Mouse (Mus musculus) C2C12 (cell line): ENCODE results near the gene Gk5. TPM values are rescaled to one million over a fixed set of nuclear protein-coding genes. Genes with fewer than 3 reads are reported as not detected.
"Not testable (repeated sequence)": the region's sequence is repeated elsewhere in the genome, so short reads cannot be mapped to it uniquely, and the experiment has no call there.

Source experiments
- H3K27me3 ChIP-seq: one replicate; pipeline ENCODE4 v1.6.1; 2011; ENCODE audit not compliant: control insufficient read depth, insufficient read depth, insufficient read length
- H3K36me3 ChIP-seq: one replicate; pipeline ENCODE4 v1.6.1; 2011; ENCODE audit not compliant: control insufficient read depth, insufficient read depth
- H3K4me3 ChIP-seq: one replicate; pipeline ENCODE4 v1.5.1; 2011; ENCODE audit warnings: mild to moderate bottlenecking, control low read depth; ENCODE audit not compliant: poor library complexity, insufficient read depth, severe bottlenecking
- H3K79me2 ChIP-seq: one replicate; pipeline ENCODE4 v1.6.1; 2011; ENCODE audit not compliant: control insufficient read depth, insufficient read depth
- H3K79me3 ChIP-seq: one replicate; pipeline ENCODE4 v1.6.1; 2011; ENCODE audit warnings: low read depth, control low read depth
- H3ac ChIP-seq: one replicate; pipeline ENCODE3; 2011; ENCODE audit warnings: low read depth; ENCODE audit not compliant: control insufficient read depth, insufficient read length
- CEBPB ChIP-seq: IDR thresholded peaks from one replicate; pipeline ENCODE4 v1.6.1; 2011; ENCODE audit warnings: low read depth, mild to moderate bottlenecking, control low read depth, moderate library complexity
- CTCF ChIP-seq: IDR thresholded peaks from one replicate; pipeline ENCODE4 v1.5.1; 2011; ENCODE audit not compliant: control insufficient read depth, insufficient read depth, insufficient read length
- FOSL1 ChIP-seq: IDR thresholded peaks from one replicate; pipeline ENCODE4 v1.8.0; 2011; ENCODE audit warnings: mild to moderate bottlenecking, low read length; ENCODE audit not compliant: poor library complexity, insufficient read depth, severe bottlenecking
- MAX ChIP-seq: IDR thresholded peaks from one replicate; pipeline ENCODE4 v1.6.1; 2011; ENCODE audit warnings: mild to moderate bottlenecking, control low read depth
- MYOD1 ChIP-seq: IDR thresholded peaks from one replicate; pipeline ENCODE4 v1.6.1; 2011; ENCODE audit warnings: low read depth; ENCODE audit not compliant: control insufficient read depth, insufficient read length
- MYOG ChIP-seq: IDR thresholded peaks from one replicate; pipeline ENCODE4 v1.6.1; 2011; ENCODE audit not compliant: control insufficient read depth, insufficient read length; ENCODE audit errors: extremely low read depth
- USF1 ChIP-seq: IDR thresholded peaks from one replicate; pipeline ENCODE4 v1.6.1; 2011; ENCODE audit warnings: low read depth, mild to moderate bottlenecking, control low read depth, moderate library complexity
- polyA plus RNA-seq: library from polyadenylated mRNA; unstranded; fragments of >200 nt; fragmentation: generic; extraction: Trizol; gene quantifications from one replicate; pipeline ENCODE4 v1.2.1, GENCODE M21; 2012; ENCODE audit warnings: missing spikeins

Gk5 gene
- polyA plus RNA-seq, 1 experiment = 0.82 TPM

- Histone ChIP-seq H3K4me3 (no peak overlapping the region), H3K79me2 (no peaks in the 10 kb centered on the region), H3ac (no peak overlapping the region), H3K27me3 (no peaks in the 10 kb centered on the region), H3K79me3 (no peaks in the 10 kb centered on the region), H3K36me3 (no peaks in the 10 kb centered on the region)
- TF ChIP-seq FOSL1 (no peak), CTCF (no peak), MYOD1 (no peak), USF1 (no peak), CEBPB (no peak), MAX (no peak), MYOG (no peak)
These were observed 33.6 kb downstream of the Gk5 start for GRCm38 (mm10) chr9:96152801-96153200.

- no peak overlapping the region for H3K4me3 ChIP-seq
- no peak overlapping the region for H3ac ChIP-seq
- H3K79me2 ChIP-seq = no peaks in the 10 kb centered on the region
- no peaks in the 10 kb centered on the region for H3K36me3 ChIP-seq
- H3K27me3 ChIP-seq = no peaks in the 10 kb centered on the region
- no peaks in the 10 kb centered on the region for H3K79me3 ChIP-seq
- no peak for TF ChIP-seq CEBPB
- no peak for TF ChIP-seq CTCF
- no peak for TF ChIP-seq MYOG
- no peak for TF ChIP-seq MAX
- no peak for TF ChIP-seq MYOD1
- TF ChIP-seq USF1 = no peak
These were observed 39.3 kb downstream of the Gk5 start for GRCm38 (mm10) chr9:96158431-96158830.

GRCm38 (mm10) chr9:96159047-96159446 is 39.9 kb downstream of the Gk5 start:
- TF ChIP-seq MYOD1 (no peak), CTCF (no peak), FOSL1 (no peak), MYOG (no peak), MAX (no peak), CEBPB (no peak), USF1 (no peak)

GRCm38 (mm10) chr9:96160767-96161166 is 41.6 kb downstream of the Gk5 start:
- no peaks in the 10 kb centered on the region for H3K79me3 ChIP-seq
- H3ac ChIP-seq = no peak overlapping the region
- H3K79me2 ChIP-seq = no peaks in the 10 kb centered on the region
- H3K36me3 ChIP-seq = no peaks in the 10 kb centered on the region
- H3K27me3 ChIP-seq = no peaks in the 10 kb centered on the region
- TF ChIP-seq CEBPB (no peak), MYOD1 (no peak), USF1 (no peak), MAX (no peak), FOSL1 (no peak), CTCF (no peak), MYOG (no peak)
- H3K4me3 ChIP-seq = no peak overlapping the region

More at GRCm38 (mm10) chr9:96159047-96159446, 39.9 kb downstream of the Gk5 start:
- Histone ChIP-seq H3K79me3 (no peaks in the 10 kb centered on the region), H3K79me2 (no peaks in the 10 kb centered on the region), H3K36me3 (no peaks in the 10 kb centered on the region), H3K4me3 (no peak overlapping the region), H3ac (no peak overlapping the region), H3K27me3 (no peaks in the 10 kb centered on the region)

- TF ChIP-seq USF1 = no peak
- TF ChIP-seq CEBPB = no peak
- no peak for TF ChIP-seq CTCF
- no peak for TF ChIP-seq MAX
- TF ChIP-seq FOSL1 = no peak
- no peak for TF ChIP-seq MYOD1
- TF ChIP-seq MYOG = no peak
- Histone ChIP-seq H3K4me3 (no peak overlapping the region), H3K36me3 (no peaks in the 10 kb centered on the region), H3ac (no peak overlapping the region), H3K79me2 (no peaks in the 10 kb centered on the region), H3K27me3 (no peaks in the 10 kb centered on the region), H3K79me3 (no peaks in the 10 kb centered on the region)
These were observed 43.3 kb downstream of the Gk5 start for GRCm38 (mm10) chr9:96162421-96162820.

GRCm38 (mm10) chr9:96163443-96163842 is 44.3 kb downstream of the Gk5 start:
- Histone ChIP-seq H3K36me3 (no peaks in the 10 kb centered on the region), H3K79me3 (no peaks in the 10 kb centered on the region), H3K4me3 (no peak overlapping the region), H3K27me3 (no peaks in the 10 kb centered on the region), H3ac (no peak overlapping the region), H3K79me2 (no peaks in the 10 kb centered on the region)
- no peak for TF ChIP-seq USF1
- TF ChIP-seq CTCF = no peak
- TF ChIP-seq CEBPB = no peak
- no peak for TF ChIP-seq MYOG
- no peak for TF ChIP-seq MAX
- TF ChIP-seq FOSL1 = no peak

GRCm38 (mm10) chr9:96163983-96164382 is 44.8 kb downstream of the Gk5 start:
- H3K36me3 ChIP-seq, H3K79me3 ChIP-seq, H3K27me3 ChIP-seq, H3ac ChIP-seq, H3K79me2 ChIP-seq, H3K4me3 ChIP-seq: not testable (repeated sequence)
